Mouse (Mus musculus) midbrain, embryonic 14.5 days (tissue): ENCODE results near the gene Adtrp. TPM values are rescaled to one million over a fixed set of nuclear protein-coding genes. Genes with fewer than 3 reads are reported as not detected.

Experiments used
- ATAC-seq: fragments of 200-750 bp; cut with Nextera tagmentation; 2 replicates; pipeline ENCODE4 v1.8.0; 2017; ENCODE audit warnings: moderate number of reproducible peaks, moderate library complexity; ENCODE audit not compliant: low FRiP score, low TSS enrichment
- DNase-seq: peaks from one replicate; pipeline ENCODE4 v3.0.0-alpha.2; 2015
- H3K27ac ChIP-seq: fragments of 300-500 bp; sonication (generic); replicated peaks from 2 replicates; pipeline ENCODE4 v1.5.1; 2014; ENCODE audit warnings: mild to moderate bottlenecking, low read depth, low read length, moderate library complexity
- H3K27me3 ChIP-seq: fragments of 300-500 bp; sonication (generic); 2 replicates; pipeline ENCODE4 v1.6.1; 2014; ENCODE audit warnings: low read length, control low read depth, mixed read lengths; ENCODE audit not compliant: control insufficient read depth, insufficient read depth
- H3K36me3 ChIP-seq: fragments of 300-500 bp; sonication (generic); 2 replicates; pipeline ENCODE4 v1.6.1; 2014; ENCODE audit warnings: low read length, control low read depth; ENCODE audit not compliant: control insufficient read depth, insufficient read depth
- H3K4me1 ChIP-seq: fragments of 300-500 bp; sonication (generic); 2 replicates; pipeline ENCODE4 v1.6.1; 2014; ENCODE audit warnings: mild to moderate bottlenecking, antibody characterized with exemption, low read length, control low read depth; ENCODE audit not compliant: control insufficient read depth, insufficient read depth
- H3K4me2 ChIP-seq: fragments of 300-500 bp; sonication (generic); 2 replicates; pipeline ENCODE4 v1.6.1; 2014; ENCODE audit warnings: mild to moderate bottlenecking, low read length, moderate library complexity
- H3K4me3 ChIP-seq: fragments of 300-500 bp; sonication (generic); replicated peaks from 2 replicates; pipeline ENCODE4 v1.5.1; 2014; ENCODE audit warnings: low read depth, low read length
- H3K9ac ChIP-seq: fragments of 300-500 bp; sonication (generic); replicated peaks from 2 replicates; pipeline ENCODE4 v1.6.1; 2014; ENCODE audit warnings: mild to moderate bottlenecking, low read length, moderate library complexity
- H3K9me3 ChIP-seq: fragments of 300-500 bp; sonication (generic); 2 replicates; pipeline ENCODE4 v1.6.1; 2016; ENCODE audit warnings: low read length, control low read depth, mixed read lengths; ENCODE audit not compliant: control insufficient read depth
- WGBS: fragments of 180-500 bp; shearing (Covaris S2); extraction: QIAGEN DNeasy Blood & Tissue Kit; methylation state at CpG from one replicate; pipeline ENCODE4 v1.1.7; 2014; 5-methylcytosine and 5-hydroxymethylcytosine counted together
- polyA plus RNA-seq: library from polyadenylated mRNA; unstranded; fragments of >200 nt; fragmentation: Nextera tagmentation; extraction: Ambion mirVana; gene quantifications from 2 replicates; pipeline ENCODE4 v1.2.1, GENCODE M21; 2014

Gene Adtrp
- polyA plus RNA-seq, 1 experiment from 2014 or later: not detected

DNA sequence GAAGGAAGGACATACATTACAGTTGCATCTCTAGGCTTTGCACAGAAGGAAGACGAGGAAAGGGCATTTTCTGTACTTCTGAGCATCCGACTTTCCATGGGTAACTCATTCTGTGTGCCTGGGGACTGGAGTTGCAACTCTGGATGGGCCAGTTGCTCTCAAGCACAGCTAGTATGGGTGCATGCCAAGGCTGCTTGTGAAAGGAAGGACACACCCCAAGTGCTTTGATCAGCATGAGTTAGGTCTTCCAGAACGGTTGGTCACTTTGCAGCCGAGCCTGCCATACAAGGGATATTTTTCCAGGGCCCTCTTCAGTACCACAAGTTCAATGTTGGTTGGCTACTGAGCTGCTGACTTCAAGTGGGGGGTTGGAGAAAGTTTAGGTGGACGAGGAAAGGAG lies 968 bp downstream of the Adtrp start:
- DNase-seq (no peak), ATAC-seq (no peak)
- no peaks in the 10 kb centered on the region for H3K27me3 ChIP-seq
- 87% methylated on average over 5 of the region's 5 CpGs for WGBS
- no peaks in the 10 kb centered on the region for H3K4me1 ChIP-seq
- H3K4me3 ChIP-seq: no peak overlapping the region
- no peak overlapping the region for H3K9ac ChIP-seq
- H3K27ac ChIP-seq: no peak overlapping the region
- H3K36me3 ChIP-seq: no peaks in the 10 kb centered on the region
- H3K4me2 ChIP-seq: no peak overlapping the region
- H3K9me3 ChIP-seq: no peaks in the 10 kb centered on the region

DNA sequence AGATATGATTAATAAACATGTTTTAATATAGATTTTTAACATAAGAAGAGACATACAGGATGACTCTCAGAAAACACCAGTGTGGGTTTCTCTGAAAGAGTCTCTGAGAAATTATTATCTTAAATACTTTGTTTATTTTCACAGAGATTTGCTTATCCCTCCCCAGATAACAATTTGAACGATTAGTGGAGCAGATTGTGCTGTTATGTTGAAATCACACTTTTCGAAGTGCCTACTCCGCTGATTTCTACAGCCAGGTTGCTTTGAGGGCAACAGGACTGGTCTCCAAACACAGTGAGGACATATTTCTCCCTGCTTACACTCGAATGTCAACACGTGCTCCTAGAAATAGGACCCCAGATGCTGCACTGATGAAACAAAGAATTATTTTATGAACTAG lies 2.5 kb downstream of the Adtrp start:
- ATAC-seq: no peak
- WGBS: 93% methylated on average over 5 of the region's 5 CpGs
- Histone ChIP-seq H3K36me3 (no peaks in the 10 kb centered on the region), H3K4me2 (no peak overlapping the region), H3K9me3 (no peaks in the 10 kb centered on the region), H3K27ac (no peak overlapping the region), H3K4me1 (no peaks in the 10 kb centered on the region), H3K4me3 (no peak overlapping the region), H3K27me3 (no peaks in the 10 kb centered on the region), H3K9ac (no peak overlapping the region)
- DNase-seq: no peak

DNA sequence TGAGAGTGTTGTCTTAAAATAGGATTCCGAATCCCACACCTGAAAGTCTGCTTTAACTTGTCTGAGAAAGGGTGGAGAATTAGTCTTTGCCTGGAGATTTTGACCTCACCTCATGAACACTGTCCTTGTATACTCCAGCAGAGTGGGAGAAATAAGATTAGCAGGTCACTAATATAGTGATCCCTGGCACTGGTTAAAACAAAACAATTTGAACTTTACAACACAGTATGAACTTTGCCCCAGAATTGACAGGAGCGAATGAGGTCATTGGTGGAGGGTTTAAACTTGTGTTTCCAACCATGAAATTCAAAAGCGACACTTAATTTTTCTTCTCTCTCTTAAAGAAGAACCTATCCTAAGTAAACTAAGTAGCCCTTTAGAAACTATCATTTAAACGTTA lies 3.4 kb downstream of the Adtrp start:
- 91% methylated on average over 4 of the region's 4 CpGs for WGBS
- H3K27ac ChIP-seq: no peak overlapping the region
- no peaks in the 10 kb centered on the region for H3K36me3 ChIP-seq
- H3K9ac ChIP-seq: no peak overlapping the region
- no peak overlapping the region for H3K4me2 ChIP-seq
- DNase-seq (no peak), ATAC-seq (no peak)
- no peaks in the 10 kb centered on the region for H3K9me3 ChIP-seq
- H3K27me3 ChIP-seq: no peaks in the 10 kb centered on the region
- H3K4me3 ChIP-seq: no peak overlapping the region
- no peaks in the 10 kb centered on the region for H3K4me1 ChIP-seq

DNA sequence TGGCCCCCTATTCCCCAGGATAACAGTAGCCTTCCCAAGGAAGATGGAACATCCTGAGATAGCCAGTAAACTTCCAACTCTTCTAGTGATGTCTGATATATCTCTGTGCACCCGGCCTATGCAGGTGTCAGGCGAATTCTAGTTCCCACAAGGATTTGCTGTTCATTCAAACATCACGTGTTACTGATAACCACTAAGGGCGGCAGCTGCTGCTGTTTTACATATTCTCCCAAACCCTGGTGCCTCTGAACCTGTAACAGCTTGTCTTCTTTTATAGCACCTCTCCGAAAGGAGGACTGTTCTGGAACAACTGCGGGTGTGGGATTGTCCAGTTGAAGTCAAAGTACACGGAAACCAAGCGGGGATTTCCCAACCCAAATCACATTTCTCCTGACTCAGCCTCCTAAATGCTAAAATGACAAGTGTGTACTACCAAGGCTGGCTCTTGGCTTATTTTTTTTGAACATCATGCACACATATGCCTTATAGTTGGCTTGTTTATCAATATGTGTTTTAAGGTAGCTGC lies 13.8 kb downstream of the Adtrp start:
- no peaks in the 10 kb centered on the region for H3K9me3 ChIP-seq
- no peak for ATAC-seq

GRCm38 (mm10) chr13:41828296-41828754 lies 19.2 kb downstream of the Adtrp start:
- Histone ChIP-seq H3K27me3 (no peaks in the 10 kb centered on the region), H3K4me2 (no peak overlapping the region), H3K36me3 (no peaks in the 10 kb centered on the region), H3K4me3 (no peak overlapping the region), H3K4me1 (no peaks in the 10 kb centered on the region), H3K9me3 (no peaks in the 10 kb centered on the region), H3K9ac (no peak overlapping the region), H3K27ac (no peak overlapping the region)
- WGBS: 95% methylated on average over 8 of the region's 8 CpGs
- ATAC-seq (no peak), DNase-seq (no peak)

More for the DNA sequence above, 13.8 kb downstream of the Adtrp start:
- H3K27ac ChIP-seq: no peak overlapping the region
- no peaks in the 10 kb centered on the region for H3K27me3 ChIP-seq
- WGBS: 94% methylated on average over 8 of the region's 8 CpGs
- no peaks in the 10 kb centered on the region for H3K4me1 ChIP-seq
- H3K4me3 ChIP-seq: no peak overlapping the region
- no peak overlapping the region for H3K4me2 ChIP-seq
- DNase-seq: no peak
- H3K36me3 ChIP-seq: no peaks in the 10 kb centered on the region
- no peak overlapping the region for H3K9ac ChIP-seq

- no peak overlapping the region for H3K4me3 ChIP-seq
- H3K4me1 ChIP-seq: no peaks in the 10 kb centered on the region
- DNase-seq: no peak
- no peak overlapping the region for H3K9ac ChIP-seq
- 90% methylated on average over 5 of the region's 5 CpGs for WGBS
- no peak overlapping the region for H3K27ac ChIP-seq
- no peaks in the 10 kb centered on the region for H3K27me3 ChIP-seq
- H3K4me2 ChIP-seq: no peak overlapping the region
- no peak for ATAC-seq
- H3K9me3 ChIP-seq: no peaks in the 10 kb centered on the region
- no peaks in the 10 kb centered on the region for H3K36me3 ChIP-seq
Measured at GRCm38 (mm10) chr13:41827581-41827980, 19.9 kb downstream of the Adtrp start.

GRCm38 (mm10) chr13:41825379-41825966 lies 22.0 kb downstream of the Adtrp start:
- no peaks in the 10 kb centered on the region for H3K27me3 ChIP-seq
- 81% methylated on average over 11 of the region's 11 CpGs for WGBS
- no peak overlapping the region for H3K9ac ChIP-seq
- H3K4me2 ChIP-seq: no peak overlapping the region
- no peak for DNase-seq
- H3K27ac ChIP-seq: no peak overlapping the region
- ATAC-seq: no peak
- H3K9me3 ChIP-seq: no peaks in the 10 kb centered on the region
- H3K4me1 ChIP-seq: no peaks in the 10 kb centered on the region
- H3K4me3 ChIP-seq: no peak overlapping the region
- H3K36me3 ChIP-seq: no peaks in the 10 kb centered on the region

DNA sequence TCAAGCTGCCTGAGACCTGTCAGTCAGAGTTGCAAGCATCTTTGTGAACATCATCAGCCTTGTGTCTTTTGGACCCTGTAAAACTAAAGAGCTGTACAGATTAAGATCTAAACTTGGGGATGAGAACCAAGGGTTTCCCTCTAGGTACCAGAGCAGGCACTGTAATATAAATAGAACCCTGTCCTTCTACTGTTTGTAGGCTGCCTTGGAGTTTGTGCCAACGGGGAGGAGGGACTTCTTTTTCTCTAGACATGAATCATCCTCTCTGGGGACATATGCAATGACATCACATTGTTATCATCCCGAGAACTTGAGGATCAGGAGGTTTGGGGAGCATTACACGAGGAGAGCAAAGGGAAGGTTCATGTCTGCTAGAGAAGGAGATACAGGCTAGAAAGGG lies 24.4 kb downstream of the Adtrp start:
- H3K36me3 ChIP-seq: no peaks in the 10 kb centered on the region
- 80% methylated on average over 3 of the region's 3 CpGs for WGBS
- H3K9me3 ChIP-seq: no peaks in the 10 kb centered on the region

DNA sequence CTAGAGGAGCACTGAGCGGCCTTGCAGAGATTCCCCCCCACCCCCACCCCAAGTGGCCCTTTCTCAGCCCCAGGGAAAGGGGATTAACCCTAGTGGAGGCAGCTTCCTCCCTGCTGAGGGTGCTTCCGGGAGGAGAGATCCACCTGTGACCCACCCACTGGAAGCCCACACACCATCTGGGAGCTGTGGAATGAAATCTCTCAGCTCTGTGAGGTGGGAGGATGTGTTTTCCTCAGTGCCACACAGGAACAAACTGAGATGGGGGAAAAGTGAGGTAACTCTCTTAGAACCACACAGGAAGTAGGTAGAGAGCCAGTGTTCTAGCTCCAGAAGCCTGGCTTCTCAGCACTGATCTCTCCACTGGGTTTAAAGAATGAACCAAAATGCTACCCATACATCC lies 24.9 kb downstream of the Adtrp start:
- WGBS: 35% methylated on average over 2 of the region's 2 CpGs
- no peak for ATAC-seq

More for the DNA sequence above, 24.4 kb downstream of the Adtrp start:
- no peak for DNase-seq
- H3K27ac ChIP-seq: no peak overlapping the region
- H3K9ac ChIP-seq: no peak overlapping the region
- H3K27me3 ChIP-seq: no peaks in the 10 kb centered on the region
- H3K4me3 ChIP-seq: no peak overlapping the region
- H3K4me2 ChIP-seq: no peak overlapping the region
- no peaks in the 10 kb centered on the region for H3K4me1 ChIP-seq
- no peak for ATAC-seq

More for the DNA sequence above, 24.9 kb downstream of the Adtrp start:
- no peaks in the 10 kb centered on the region for H3K27me3 ChIP-seq
- no peak overlapping the region for H3K9ac ChIP-seq
- H3K27ac ChIP-seq: no peak overlapping the region
- H3K4me1 ChIP-seq: no peaks in the 10 kb centered on the region
- H3K36me3 ChIP-seq: no peaks in the 10 kb centered on the region
- DNase-seq: no peak
- H3K4me2 ChIP-seq: no peak overlapping the region
- no peak overlapping the region for H3K4me3 ChIP-seq
- H3K9me3 ChIP-seq: no peaks in the 10 kb centered on the region
